Mouse (Mus musculus) cerebellum, adult 11 months (tissue): ENCODE data around the gene Fbxl13.
"Not testable (repeated sequence)": the region's sequence is repeated elsewhere in the genome, so short reads cannot be mapped to it uniquely, and the experiment has no call there.

ENCODE experiments used
- DNase-seq: peaks from one replicate; pipeline ENCODE4 v3.0.0; 2022

Fbxl13 gene

GRCm38 (mm10) chr5:21651885-21652612 is 6.6 kb upstream of the Fbxl13 start:
- no peak for DNase-seq

- DNase-seq: no peak
Measured at GRCm38 (mm10) chr5:21650736-21651135, 5.3 kb upstream of the Fbxl13 start.

- DNase-seq: no peak
Measured at GRCm38 (mm10) chr5:21646133-21646491, 678 bp upstream of the Fbxl13 start.

GRCm38 (mm10) chr5:21644891-21645438 is 469 bp downstream of the Fbxl13 start:
- no peak for DNase-seq

GRCm38 (mm10) chr5:21643606-21644005 is 1.8 kb downstream of the Fbxl13 start:
- DNase-seq: no peak

- peak; percentile 23 for DNase-seq
Measured at GRCm38 (mm10) chr5:21640961-21641360, 4.5 kb downstream of the Fbxl13 start.

- no peak for DNase-seq
Measured at GRCm38 (mm10) chr5:21625916-21626315, 19.5 kb downstream of the Fbxl13 start.

GRCm38 (mm10) chr5:21616450-21617009 is 28.9 kb downstream of the Fbxl13 start:
- no peak for DNase-seq

- not testable (repeated sequence) for DNase-seq
Measured at GRCm38 (mm10) chr5:21614299-21614698, 31.1 kb downstream of the Fbxl13 start.

- DNase-seq: no peak
Measured at GRCm38 (mm10) chr5:21610996-21611395, 34.4 kb downstream of the Fbxl13 start.

- DNase-seq: peak; percentile 21
Measured at GRCm38 (mm10) chr5:21608311-21609304, 36.8 kb downstream of the Fbxl13 start.

- DNase-seq: no peak
Measured at GRCm38 (mm10) chr5:21605936-21606335, 39.5 kb downstream of the Fbxl13 start.

GRCm38 (mm10) chr5:21599961-21600360 is 45.5 kb downstream of the Fbxl13 start:
- DNase-seq: no peak

GRCm38 (mm10) chr5:21599536-21599935 is 45.9 kb downstream of the Fbxl13 start:
- not testable (repeated sequence) for DNase-seq

- no peak for DNase-seq
Measured at GRCm38 (mm10) chr5:21593201-21593709, 52.2 kb downstream of the Fbxl13 start.

- no peak for DNase-seq
Measured at GRCm38 (mm10) chr5:21592106-21592505, 53.3 kb downstream of the Fbxl13 start.

- no peak for DNase-seq
Measured at GRCm38 (mm10) chr5:21588220-21588619, 57.2 kb downstream of the Fbxl13 start.

GRCm38 (mm10) chr5:21587683-21588082 is 57.8 kb downstream of the Fbxl13 start:
- no peak for DNase-seq

- DNase-seq: no peak
Measured at GRCm38 (mm10) chr5:21586763-21587162, 58.7 kb downstream of the Fbxl13 start.

GRCm38 (mm10) chr5:21578136-21578535 is 67.3 kb downstream of the Fbxl13 start:
- no peak for DNase-seq

- DNase-seq: no peak
Measured at GRCm38 (mm10) chr5:21575210-21575550, 70.3 kb downstream of the Fbxl13 start.

- DNase-seq: no peak
Measured at GRCm38 (mm10) chr5:21574386-21575209, 70.8 kb downstream of the Fbxl13 start.
